Comparison of ENCODE assay signal across 8 mouse cellular contexts in the genomic region with DNA sequence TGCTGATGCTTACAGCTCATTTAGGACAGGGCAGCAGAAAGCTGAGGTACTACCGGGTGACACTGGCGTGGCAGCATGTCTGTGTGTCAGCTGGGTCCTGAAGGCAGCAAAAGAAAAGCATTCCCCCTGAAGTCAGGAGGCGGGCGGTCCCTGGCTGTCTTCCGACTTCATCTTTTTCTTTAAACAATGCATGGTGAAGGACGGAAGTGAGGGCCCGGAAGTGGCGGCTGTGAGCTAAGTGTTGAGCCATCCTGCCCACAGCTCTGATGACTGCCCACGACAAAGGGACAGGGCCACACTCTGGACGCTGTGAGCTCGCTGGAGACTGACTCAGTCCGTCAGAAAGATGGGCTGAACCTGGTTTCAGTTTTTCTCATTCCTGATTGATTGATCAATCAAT. TPM values are rescaled to one million over a fixed set of nuclear protein-coding genes. Genes with fewer than 3 reads are reported as not detected.
DNase-seq lines count a peak whose midpoint lies in the region; ATAC-seq and TF ChIP-seq lines count a peak whose summit lies in the region.

No protein-coding gene starts in this region.

- intact Hi-C loops in left cerebral cortex, postnatal 4 days (cut with DNase I) = no loop called here

- H3K36me3 ChIP-seq in lung, embryonic 15.5 days = no peaks in the 10 kb centered on the region
- no peaks in the 10 kb centered on the region for H3K36me3 ChIP-seq in hindbrain, embryonic 11.5 days (ENCODE audit: control insufficient read depth, insufficient read depth, low read length)
- H3K36me3 ChIP-seq in lung, embryonic 16.5 days (ENCODE audit: control insufficient read depth, insufficient read depth, low read length) = no peaks in the 10 kb centered on the region
- H3K36me3 ChIP-seq in stomach, embryonic 14.5 days (ENCODE audit: control insufficient read depth, insufficient read depth, low read length) = no peaks in the 10 kb centered on the region

- WGBS in lung, embryonic 15.5 days = 25% methylated on average over 12 of the region's 12 CpGs
- WGBS in hindbrain, embryonic 11.5 days = 45% methylated on average over 12 of the region's 12 CpGs
- 32% methylated on average over 12 of the region's 12 CpGs for WGBS in lung, embryonic 16.5 days
- WGBS in stomach, embryonic 14.5 days = 38% methylated on average over 12 of the region's 12 CpGs

- DNase-seq in lung, postnatal 14 days = no peak
- no peak for DNase-seq in hindbrain, embryonic 11.5 days (ENCODE audit: low spot score)
- no peak for DNase-seq in layer of hippocampus, adult 2 months (ENCODE audit: low spot score in 2 of 2)
- no peak for DNase-seq in left cerebral cortex, postnatal 4 days
- no peak for DNase-seq in cerebellum, postnatal 25 days

- no peaks in the 10 kb centered on the region for H3K9me3 ChIP-seq in lung, embryonic 15.5 days
- H3K9me3 ChIP-seq in hindbrain, embryonic 11.5 days (ENCODE audit: control insufficient read depth, low read length) = no peaks in the 10 kb centered on the region
- H3K9me3 ChIP-seq in lung, embryonic 16.5 days (ENCODE audit: control insufficient read depth, low read length) = no peaks in the 10 kb centered on the region
- H3K9me3 ChIP-seq in stomach, embryonic 14.5 days (ENCODE audit: control insufficient read depth, low read depth, low read length) = no peaks in the 10 kb centered on the region

- peak overlapping the region; percentile 51 for H3K4me2 ChIP-seq in lung, embryonic 15.5 days
- H3K4me2 ChIP-seq in hindbrain, embryonic 11.5 days (replicated peaks; ENCODE audit: low read depth, low read length) = peak overlapping the region; percentile 32; the same call in 1 of the 2 replicates
- peak overlapping the region; percentile 53 for H3K4me2 ChIP-seq in lung, embryonic 16.5 days (ENCODE audit: low read depth, low read length)
- H3K4me2 ChIP-seq in stomach, embryonic 14.5 days (replicated peaks; ENCODE audit: low read depth, low read length) = peak overlapping the region; percentile 48

- H3K4me1 ChIP-seq in lung, embryonic 15.5 days = peaks cover 13% of the 10 kb centered on the region
- H3K4me1 ChIP-seq in hindbrain, embryonic 11.5 days (replicated peaks; ENCODE audit: control insufficient read depth, insufficient read depth, low read length) = 0 out of 2 replicates have a peak, but pooled peaks cover 2% of the 10 kb centered on the region
- no peaks in the 10 kb centered on the region; the same call in 1 of the 2 replicates for H3K4me1 ChIP-seq in lung, embryonic 16.5 days (replicated peaks; ENCODE audit: control insufficient read depth, insufficient read depth, low read length)
- peaks cover 11% of the 10 kb centered on the region for H3K4me1 ChIP-seq in stomach, embryonic 14.5 days (ENCODE audit: control insufficient read depth, insufficient read depth, low read length)

- 0 out of 2 replicates have a peak overlapping the region, but pooled peaks have one; percentile 2 for H3K27ac ChIP-seq in lung, embryonic 15.5 days
- no peak overlapping the region for H3K27ac ChIP-seq in hindbrain, embryonic 11.5 days (ENCODE audit: low read depth, low read length)
- peak overlapping the region; percentile 24; the same call in 1 of the 2 replicates for H3K27ac ChIP-seq in lung, embryonic 16.5 days (ENCODE audit: low read length)
- H3K27ac ChIP-seq in stomach, embryonic 14.5 days (ENCODE audit: low read length) = no peak overlapping the region
- no peak overlapping the region for H3K27ac ChIP-seq in layer of hippocampus, adult 2 months

- no peak for TF ChIP-seq CTCF in layer of hippocampus, adult 2 months (conservative IDR thresholded peaks at IDR 0.05)

- no peaks in the 10 kb centered on the region for H3K27me3 ChIP-seq in lung, embryonic 15.5 days
- no peaks in the 10 kb centered on the region for H3K27me3 ChIP-seq in hindbrain, embryonic 11.5 days (ENCODE audit: control insufficient read depth, insufficient read depth, low read length)
- H3K27me3 ChIP-seq in lung, embryonic 16.5 days (ENCODE audit: control insufficient read depth, insufficient read depth, low read depth, low read length) = no peaks in the 10 kb centered on the region
- no peaks in the 10 kb centered on the region for H3K27me3 ChIP-seq in stomach, embryonic 14.5 days (ENCODE audit: control insufficient read depth, insufficient read depth, low read length)

- peak overlapping the region; percentile 17 for H3K4me3 ChIP-seq in lung, embryonic 15.5 days
- no peak overlapping the region for H3K4me3 ChIP-seq in hindbrain, embryonic 11.5 days (ENCODE audit: low read depth, low read length)
- H3K4me3 ChIP-seq in lung, embryonic 16.5 days (ENCODE audit: low read length) = peak overlapping the region; percentile 27
- peak overlapping the region; percentile 17; the same call in 1 of the 2 replicates for H3K4me3 ChIP-seq in stomach, embryonic 14.5 days (ENCODE audit: low read depth, low read length)
- H3K4me3 ChIP-seq in layer of hippocampus, adult 2 months = no peak overlapping the region

- no peak overlapping the region for H3K9ac ChIP-seq in lung, embryonic 15.5 days
- H3K9ac ChIP-seq in hindbrain, embryonic 11.5 days (ENCODE audit: low read depth, low read length) = no peak overlapping the region
- H3K9ac ChIP-seq in lung, embryonic 16.5 days (ENCODE audit: low read length) = peak overlapping the region; percentile 17
- H3K9ac ChIP-seq in stomach, embryonic 14.5 days (replicated peaks; ENCODE audit: low read depth, low read length) = no peak overlapping the region

- peak; percentile 41; the same call in 1 of the 2 replicates for ATAC-seq in lung, embryonic 15.5 days (ENCODE audit: borderline replicate concordance, extremely low read depth, low FRiP score, low TSS enrichment)
- ATAC-seq in hindbrain, embryonic 11.5 days (ENCODE audit: low FRiP score) = no peak
- peak; percentile 31; the same call in 1 of the 2 replicates for ATAC-seq in lung, embryonic 16.5 days (ENCODE audit: low read depth)
- no peak for ATAC-seq in stomach, embryonic 14.5 days (ENCODE audit: insufficient number of reproducible peaks, insufficient read depth, low FRiP score, low read depth)

RNA-seq across cellular contexts. Expression of a gene that starts 20.8 kb away (rescaled TPM):
- 4.5 and 5.0 TPM in 2 replicates for polyA plus RNA-seq in lung, embryonic 15.5 days (2015; fragmentation: Nextera tagmentation; extraction: Ambion mirVana)
- polyA plus RNA-seq in hindbrain, embryonic 11.5 days (2014; fragmentation: Nextera tagmentation; extraction: Ambion mirVana) = 0.83 and 1.2 TPM in 2 replicates
- 4.3 and 4.7 TPM in 2 replicates for polyA plus RNA-seq in lung, embryonic 16.5 days (2015; fragmentation: Nextera tagmentation; extraction: Ambion mirVana)
- polyA plus RNA-seq in stomach, embryonic 14.5 days (2014; fragmentation: Nextera tagmentation; extraction: Ambion mirVana) = 2.1 TPM in 2 replicates
- total RNA-seq in layer of hippocampus, adult 2 months (2021) = 1 to 10 TPM; 2.3 TPM
- total RNA-seq in left cerebral cortex, postnatal 4 days (2021) = 1 to 10 TPM; 1.2 to 1.4 TPM

Comparison
In these comparisons a context has a peak if more than half of its experiments do, and no peak if none do; other contexts are left out.
1. ATAC-seq: peak in lung, embryonic 15.5 days (single experiment) and lung, embryonic 16.5 days (single experiment); none in hindbrain, embryonic 11.5 days (single experiment) and stomach, embryonic 14.5 days (single experiment).
2. H3K27ac ChIP-seq: peak in lung, embryonic 15.5 days (single experiment) and lung, embryonic 16.5 days (single experiment); none in hindbrain, embryonic 11.5 days (single experiment), stomach, embryonic 14.5 days (single experiment) and layer of hippocampus, adult 2 months (single experiment).
3. H3K4me3 ChIP-seq: peak in lung, embryonic 15.5 days (single experiment), lung, embryonic 16.5 days (single experiment) and stomach, embryonic 14.5 days (single experiment); none in hindbrain, embryonic 11.5 days (single experiment) and layer of hippocampus, adult 2 months (single experiment).
4. Peak in every context shown above with its lines, with median percentiles within 50 percentile points of each other: H3K4me2 ChIP-seq.